Mouse (Mus musculus) heart, embryonic 11.5 days (tissue): Measurements from ENCODE around the gene Pate4. TPM values are rescaled to one million over a fixed set of nuclear protein-coding genes. Genes with fewer than 3 reads are reported as not detected.

ENCODE experiments used
- ATAC-seq: fragments of 200-750 bp; cut with Nextera tagmentation; replicated peaks from 2 replicates; pipeline ENCODE4 v1.8.0; 2017; ENCODE audit warnings: moderate library complexity; ENCODE audit not compliant: insufficient number of reproducible peaks, low FRiP score, low TSS enrichment
- H3K27ac ChIP-seq: fragments of 300-500 bp; sonication (generic); 2 replicates; pipeline ENCODE4 v1.5.1; 2014; ENCODE audit warnings: mild to moderate bottlenecking, low read depth, low read length
- H3K27me3 ChIP-seq: fragments of 300-500 bp; sonication (generic); 2 replicates; pipeline ENCODE4 v1.6.1; 2014; ENCODE audit warnings: mild to moderate bottlenecking, low read length, mixed read lengths; ENCODE audit not compliant: control insufficient read depth, insufficient read depth
- H3K36me3 ChIP-seq: fragments of 300-500 bp; sonication (generic); 2 replicates; pipeline ENCODE4 v1.6.1; 2014; ENCODE audit warnings: mild to moderate bottlenecking, low read length, moderate library complexity, mixed read lengths; ENCODE audit not compliant: control insufficient read depth, insufficient read depth
- H3K4me1 ChIP-seq: fragments of 300-500 bp; sonication (generic); 2 replicates; pipeline ENCODE4 v1.6.1; 2014; ENCODE audit warnings: low read length; ENCODE audit not compliant: control insufficient read depth, insufficient read depth
- H3K4me2 ChIP-seq: fragments of 300-500 bp; sonication (generic); 2 replicates; pipeline ENCODE4 v1.6.1; 2014; ENCODE audit warnings: mild to moderate bottlenecking, moderate library complexity
- H3K4me3 ChIP-seq: fragments of 300-500 bp; sonication (generic); 2 replicates; pipeline ENCODE4 v1.5.1; 2014; ENCODE audit warnings: low read depth, low read length
- H3K9ac ChIP-seq: fragments of 300-500 bp; sonication (generic); 2 replicates; pipeline ENCODE4 v1.6.1; 2014; ENCODE audit warnings: mild to moderate bottlenecking, low read depth, low read length, moderate library complexity
- H3K9me3 ChIP-seq: fragments of 300-500 bp; sonication (generic); replicated peaks from 2 replicates; pipeline ENCODE4 v1.6.1; 2016; ENCODE audit warnings: low read length; ENCODE audit not compliant: control insufficient read depth
- WGBS: fragments of 180-500 bp; shearing (Covaris S2); extraction: QIAGEN DNeasy Blood & Tissue Kit; methylation state at CpG from one replicate; pipeline ENCODE4 v1.1.7; 2014; ENCODE audit not compliant: insufficient replicate concordance; 5-methylcytosine and 5-hydroxymethylcytosine counted together
- polyA plus RNA-seq: library from polyadenylated mRNA; unstranded; fragments of >200 nt; fragmentation: Nextera tagmentation; extraction: Ambion mirVana; gene quantifications from 2 replicates; pipeline ENCODE4 v1.2.1, GENCODE M21; 2014

Pate4 gene
- polyA plus RNA-seq, 1 experiment from 2014 or later, result not detected

- Histone ChIP-seq H3K4me3 (peak overlapping the region; percentile 74), H3K27me3 (peaks cover 15% of the 10 kb centered on the region), H3K36me3 (peaks cover 5% of the 10 kb centered on the region; the same call in 1 of the 2 replicates), H3K4me1 (0 out of 2 replicates have a peak, but pooled peaks cover 6% of the 10 kb centered on the region), H3K27ac (peak overlapping the region; percentile 29; the same call in 1 of the 2 replicates), H3K9ac (peak overlapping the region; percentile 80; the same call in 1 of the 2 replicates), H3K9me3 (no peaks in the 10 kb centered on the region), H3K4me2 (peak overlapping the region; percentile 76)
- no peak for ATAC-seq
- 9% methylated on average over 5 of the region's 5 CpGs for WGBS
These were observed 41.1 kb downstream of the Pate4 start for GRCm38 (mm10) chr9:35570663-35571062.

GRCm38 (mm10) chr9:35569571-35570534, 41.9 kb downstream of the Pate4 start, which contains the start of the genes Pate2 and Hyls1:
Gene Pate2, plus strand, starts transcription at chr9:35570284.
Gene Hyls1, minus strand, starts transcription at chr9:35570398.
- peak; percentile 96 for ATAC-seq
- Histone ChIP-seq H3K4me1 (0 out of 2 replicates have a peak, but pooled peaks cover 6% of the 10 kb centered on the region), H3K9me3 (no peaks in the 10 kb centered on the region), H3K27me3 (peaks cover 13% of the 10 kb centered on the region), H3K4me3 (peak within 1 kb of the TSS; percentile 74), H3K9ac (peak within 1 kb of the TSS; percentile 80), H3K4me2 (peak within 1 kb of the TSS; percentile 76), H3K36me3 (peaks cover 8% of the 10 kb centered on the region), H3K27ac (peak within 1 kb of the TSS; percentile 94)
- WGBS, result under 1% methylated on average over 86 of the region's 86 CpGs

- H3K27me3 ChIP-seq, result 0 out of 2 replicates have a peak, but pooled peaks cover 3% of the 10 kb centered on the region
- no peak overlapping the region for H3K4me2 ChIP-seq
- H3K36me3 ChIP-seq, result peaks cover 8% of the 10 kb centered on the region
- H3K27ac ChIP-seq, result no peak overlapping the region
- H3K4me3 ChIP-seq, result peak overlapping the region; percentile 8; the same call in 1 of the 2 replicates
- no peak for ATAC-seq
- no peak overlapping the region for H3K9ac ChIP-seq
- 0 out of 2 replicates have a peak, but pooled peaks cover 3% of the 10 kb centered on the region for H3K4me1 ChIP-seq
- H3K9me3 ChIP-seq, result no peaks in the 10 kb centered on the region
- WGBS, result 81% methylated on average over 3 of the region's 3 CpGs
These were observed 43.7 kb downstream of the Pate4 start for GRCm38 (mm10) chr9:35567995-35568394.

GRCm38 (mm10) chr9:35564536-35565240, 47.1 kb downstream of the Pate4 start:
- Histone ChIP-seq H3K36me3 (peaks cover 16% of the 10 kb centered on the region), H3K4me1 (peaks cover 10% of the 10 kb centered on the region; the same call in 1 of the 2 replicates), H3K9me3 (no peaks in the 10 kb centered on the region), H3K4me2 (peak overlapping the region; percentile 27), H3K27me3 (no peaks in the 10 kb centered on the region), H3K27ac (peak overlapping the region; percentile 65), H3K4me3 (no peak overlapping the region), H3K9ac (no peak overlapping the region)
- no peak for ATAC-seq
- 59% methylated on average over 5 of the region's 5 CpGs for WGBS

- no peak overlapping the region for H3K27ac ChIP-seq
- peaks cover 7% of the 10 kb centered on the region; the same call in 1 of the 2 replicates for H3K4me1 ChIP-seq
- H3K36me3 ChIP-seq, result peaks cover 11% of the 10 kb centered on the region
- peaks cover 7% of the 10 kb centered on the region; the same call in 1 of the 2 replicates for H3K27me3 ChIP-seq
- no peaks in the 10 kb centered on the region for H3K9me3 ChIP-seq
- 79% methylated on average over 6 of the region's 6 CpGs for WGBS
- no peak for ATAC-seq
- H3K9ac ChIP-seq, result no peak overlapping the region
- H3K4me2 ChIP-seq, result no peak overlapping the region
- no peak overlapping the region for H3K4me3 ChIP-seq
These were observed 50.2 kb downstream of the Pate4 start for GRCm38 (mm10) chr9:35561583-35561982.

GRCm38 (mm10) chr9:35561076-35561475, 50.7 kb downstream of the Pate4 start:
- WGBS, result 97% methylated on average over 11 of the region's 11 CpGs
- Histone ChIP-seq H3K27ac (no peak overlapping the region), H3K4me1 (peaks cover 7% of the 10 kb centered on the region; the same call in 1 of the 2 replicates), H3K9me3 (no peaks in the 10 kb centered on the region), H3K27me3 (peaks cover 7% of the 10 kb centered on the region; the same call in 1 of the 2 replicates), H3K9ac (no peak overlapping the region), H3K4me3 (no peak overlapping the region), H3K4me2 (no peak overlapping the region), H3K36me3 (peaks cover 11% of the 10 kb centered on the region)
- ATAC-seq, result no peak

GRCm38 (mm10) chr9:35559009-35559890, 52.5 kb downstream of the Pate4 start:
- peak overlapping the region; percentile 87 for H3K4me3 ChIP-seq
- H3K9ac ChIP-seq, result peak overlapping the region; percentile 86
- peaks cover 7% of the 10 kb centered on the region; the same call in 1 of the 2 replicates for H3K4me1 ChIP-seq
- peaks cover 7% of the 10 kb centered on the region; the same call in 1 of the 2 replicates for H3K27me3 ChIP-seq
- peak overlapping the region; percentile 46; the same call in 1 of the 2 replicates for H3K27ac ChIP-seq
- no peaks in the 10 kb centered on the region for H3K9me3 ChIP-seq
- WGBS, result 2% methylated on average over 31 of the region's 31 CpGs
- H3K36me3 ChIP-seq, result peaks cover 8% of the 10 kb centered on the region
- H3K4me2 ChIP-seq, result peak overlapping the region; percentile 78
- ATAC-seq, result peak; percentile 77
